In genomic region chr10:97479004-97479766, GRCm38 (mm10) we compare ENCODE assay signal across 8 mouse cellular contexts. TPM values are rescaled to one million over a fixed set of nuclear protein-coding genes. Genes with fewer than 3 reads are reported as not detected.
A peak's percentile ranks its signal among the peaks of the same experiment; 100 is the strongest.
DNase-seq lines count a peak whose midpoint lies in the region; ATAC-seq and TF ChIP-seq lines count a peak whose summit lies in the region.

TSS of gene Dcn (plus strand) at chr10:97479609.

- intact Hi-C loops in left cerebral cortex, postnatal 4 days (cut with DNase I) = loop anchor here (10.0 kb wide), 1 partner anchor 166 kb away; the partner anchor contains the start of gene Epyc

- peak within 1 kb of the TSS; percentile 31 for H3K4me2 ChIP-seq in hindbrain, embryonic 15.5 days
- peak within 1 kb of the TSS; percentile 22 for H3K4me2 ChIP-seq in midbrain, embryonic 15.5 days

- no peaks in the 10 kb centered on the region for H3K4me1 ChIP-seq in bone marrow, adult 2 months (ENCODE audit: control insufficient read depth, insufficient read depth, low read length)
- peaks cover 5% of the 10 kb centered on the region; the same call in 1 of the 2 replicates for H3K4me1 ChIP-seq in hindbrain, embryonic 15.5 days (replicated peaks)
- peaks cover 9% of the 10 kb centered on the region for H3K4me1 ChIP-seq in midbrain, embryonic 15.5 days

- no peak for TF ChIP-seq POLR2A in bone marrow, adult 2 months (IDR thresholded peaks at IDR 0.05; ENCODE audit: borderline replicate concordance, control insufficient read depth, low read depth, low read length)

- H3K9me3 ChIP-seq in hindbrain, embryonic 15.5 days = no peaks in the 10 kb centered on the region
- no peaks in the 10 kb centered on the region for H3K9me3 ChIP-seq in midbrain, embryonic 15.5 days

- no peak for TF ChIP-seq CTCF in bone marrow, adult 2 months (IDR thresholded peaks at IDR 0.05; ENCODE audit: control insufficient read depth, insufficient read depth, low read length)

- no peak within 1 kb of the TSS for H3K27ac ChIP-seq in bone marrow, adult 2 months (ENCODE audit: control insufficient read depth, insufficient read depth, low read depth, low read length, poor library complexity)
- no peak within 1 kb of the TSS for H3K27ac ChIP-seq in hindbrain, embryonic 15.5 days (replicated peaks)
- H3K27ac ChIP-seq in midbrain, embryonic 15.5 days = no peak within 1 kb of the TSS

- no peak for ATAC-seq in hindbrain, embryonic 15.5 days (ENCODE audit: low FRiP score, low read depth)
- no peak for ATAC-seq in midbrain, embryonic 15.5 days (replicated peaks)
- ATAC-seq in megakaryocyte, adult 5-6 weeks (ENCODE audit: poor library complexity, severe bottlenecking) = no peak

- peak; percentile 90 for DNase-seq in NIH3T3 (ENCODE audit: low read depth)
- DNase-seq in gastrocnemius, postnatal 10 days = peak; percentile 17
- no peak for DNase-seq in left cerebral cortex, postnatal 4 days
- DNase-seq in cerebellum, postnatal 4 days (ENCODE audit: low spot score in 2 of 2) = no peak

- no peak within 1 kb of the TSS for H3K4me3 ChIP-seq in bone marrow, adult 2 months (replicated peaks; ENCODE audit: control insufficient read depth, low read depth, low read length)
- H3K4me3 ChIP-seq in hindbrain, embryonic 15.5 days = 0 out of 2 replicates have a peak within 1 kb of the TSS, but pooled peaks have one; percentile 0
- no peak within 1 kb of the TSS for H3K4me3 ChIP-seq in midbrain, embryonic 15.5 days

- 45% methylated on average over 7 of the region's 7 CpGs for WGBS in bone marrow, adult 2 months
- WGBS in hindbrain, embryonic 15.5 days = 12% methylated on average over 7 of the region's 7 CpGs
- WGBS in midbrain, embryonic 15.5 days = 9% methylated on average over 7 of the region's 7 CpGs

- H3K9ac ChIP-seq in hindbrain, embryonic 15.5 days = no peak within 1 kb of the TSS
- no peak within 1 kb of the TSS for H3K9ac ChIP-seq in midbrain, embryonic 15.5 days

- no peaks in the 10 kb centered on the region for H3K27me3 ChIP-seq in hindbrain, embryonic 15.5 days
- no peaks in the 10 kb centered on the region for H3K27me3 ChIP-seq in midbrain, embryonic 15.5 days (replicated peaks)

- H3K36me3 ChIP-seq in hindbrain, embryonic 15.5 days = no peaks in the 10 kb centered on the region
- H3K36me3 ChIP-seq in midbrain, embryonic 15.5 days (replicated peaks) = no peaks in the 10 kb centered on the region

RNA-seq across cellular contexts. Expression of gene Dcn, which starts in this region (rescaled TPM):
- polyA plus RNA-seq in bone marrow, adult 2 months (2011; ENCODE audit: insufficient read depth, insufficient read length, low replicate concordance, missing spikeins) = 6.1 and 19.8 TPM in 2 replicates
- 100 to 1,000 TPM; 546 to 577 TPM for total RNA-seq in gastrocnemius, postnatal 10 days (2021)
- 80.6 and 104 TPM in 2 replicates for polyA plus RNA-seq in hindbrain, embryonic 15.5 days (2015; fragmentation: Nextera tagmentation; extraction: Ambion mirVana)
- 10 to 100 TPM; 25.4 to 30.4 TPM for total RNA-seq in left cerebral cortex, postnatal 4 days (2021)
- polyA plus RNA-seq in midbrain, embryonic 15.5 days (2015; fragmentation: Nextera tagmentation; extraction: Ambion mirVana) = 62.4 and 74.8 TPM in 2 replicates
- total RNA-seq in megakaryocyte, adult 5-6 weeks (2015) = 0.27 TPM in 1 of 2 replicates, not detected in the other
- 0.59 and 0.77 TPM in 2 replicates for total RNA-seq in megakaryocyte, adult 5-6 weeks (2017)

Comparison
In these comparisons a context has a peak if more than half of its experiments do, and no peak if none do; other contexts are left out.
1. RNA of gene Dcn (total RNA-seq): 546 to 577 TPM in gastrocnemius, postnatal 10 days; 25.4 to 30.4 TPM in left cerebral cortex, postnatal 4 days and 0.27 to 0.77 TPM in megakaryocyte, adult 5-6 weeks; every median in the first group is over 10 times any median in the second.
2. DNase-seq: peak in NIH3T3 (single experiment) and gastrocnemius, postnatal 10 days (single experiment); none in left cerebral cortex, postnatal 4 days (single experiment) and cerebellum, postnatal 4 days (0 of 2).